Mouse (Mus musculus): ENCODE data around the gene Znrf1. TPM values are rescaled to one million over a fixed set of nuclear protein-coding genes. Genes with fewer than 3 reads are reported as not detected.

Gene Znrf1
- total and polyA plus RNA-seq, 3 experiments, result 34.7 to 105 (median 37.3) TPM

GRCm38 (mm10) chr8:111533503-111533902 is 2.4 kb upstream of the Znrf1 start:
- DNase-seq, result no peak

- no peak for DNase-seq
Observed at GRCm38 (mm10) chr8:111535491-111535890, 406 bp upstream of the Znrf1 start.

GRCm38 (mm10) chr8:111536978-111537764 is 1.3 kb downstream of the Znrf1 start:
- peak; percentile 58 for DNase-seq

- DNase-seq, result no peak
Observed at GRCm38 (mm10) chr8:111537765-111538158, 1.9 kb downstream of the Znrf1 start.

- peak; percentile 67 for DNase-seq
Observed at GRCm38 (mm10) chr8:111538194-111538593, 2.3 kb downstream of the Znrf1 start.

GRCm38 (mm10) chr8:111539422-111540076 is 3.7 kb downstream of the Znrf1 start:
- DNase-seq, result peak; percentile 55

- no peak for DNase-seq
Observed at GRCm38 (mm10) chr8:111543712-111544380, 7.9 kb downstream of the Znrf1 start.

GRCm38 (mm10) chr8:111545406-111546156 is 9.7 kb downstream of the Znrf1 start:
- DNase-seq, result no peak

- DNase-seq, result no peak
Observed at GRCm38 (mm10) chr8:111547144-111547543, 11.2 kb downstream of the Znrf1 start.

- no peak for DNase-seq
Observed at GRCm38 (mm10) chr8:111548201-111548600, 12.3 kb downstream of the Znrf1 start.

GRCm38 (mm10) chr8:111550002-111550870 is 14.3 kb downstream of the Znrf1 start:
- no peak for DNase-seq

GRCm38 (mm10) chr8:111551511-111552130 is 15.7 kb downstream of the Znrf1 start:
- DNase-seq, result no peak

- DNase-seq, result no peak
Observed at GRCm38 (mm10) chr8:111561824-111562223, 25.9 kb downstream of the Znrf1 start.

- DNase-seq, result no peak
Observed at GRCm38 (mm10) chr8:111562274-111562803, 26.4 kb downstream of the Znrf1 start.

- DNase-seq, result no peak
Observed at GRCm38 (mm10) chr8:111563075-111563474, 27.2 kb downstream of the Znrf1 start.

GRCm38 (mm10) chr8:111563687-111564086 is 27.8 kb downstream of the Znrf1 start:
- DNase-seq, result no peak

GRCm38 (mm10) chr8:111564093-111564492 is 28.2 kb downstream of the Znrf1 start:
- no peak for DNase-seq

- no peak for DNase-seq
Observed at GRCm38 (mm10) chr8:111565784-111566191, 29.9 kb downstream of the Znrf1 start.

- no peak for DNase-seq
Observed at GRCm38 (mm10) chr8:111566326-111566725, 30.4 kb downstream of the Znrf1 start.

GRCm38 (mm10) chr8:111567571-111567970 is 31.7 kb downstream of the Znrf1 start:
- no peak for DNase-seq

Data from adrenal gland, adult 2 months (tissue).